Comparison of ENCODE assay signal across 7 mouse cellular contexts in the genomic region with DNA sequence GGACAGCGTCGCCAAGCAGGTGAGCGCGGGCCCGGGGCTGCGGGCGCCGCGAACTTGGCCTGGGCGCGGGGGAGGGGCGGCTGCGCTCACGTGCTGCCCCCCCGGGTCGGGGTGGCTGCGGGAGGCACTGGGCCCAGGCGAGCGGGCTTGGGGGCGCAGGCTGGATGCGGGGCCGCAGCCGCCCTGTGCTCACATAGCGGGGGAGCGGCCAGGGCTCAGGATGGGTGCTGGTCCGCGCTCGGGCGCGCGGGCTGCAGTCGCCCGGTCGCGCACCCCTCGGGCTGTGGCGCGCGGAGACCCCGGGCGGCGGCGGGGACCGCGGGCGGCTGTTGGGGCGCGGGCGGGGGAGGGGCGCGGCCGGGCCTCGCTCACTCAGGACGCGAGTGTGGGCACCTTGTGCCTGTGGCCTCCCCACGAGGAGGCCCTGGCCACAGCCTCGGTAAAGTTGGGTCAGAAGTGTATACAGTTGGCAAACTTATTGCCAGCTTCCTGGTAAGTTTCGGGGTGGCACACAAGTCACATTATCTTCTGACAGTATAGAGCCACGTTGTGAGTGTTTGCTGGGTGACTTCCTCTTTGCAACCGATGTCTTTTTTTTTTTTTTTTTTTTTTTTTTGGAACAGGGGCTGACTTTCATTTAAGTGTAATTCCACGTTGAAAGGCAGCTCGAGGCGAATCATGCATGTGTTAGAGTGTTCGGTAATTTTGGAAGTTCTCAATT. TPM values are rescaled to one million over a fixed set of nuclear protein-coding genes. Genes with fewer than 3 reads are reported as not detected.
DNase-seq lines count a peak whose midpoint lies in the region; ATAC-seq and TF ChIP-seq lines count a peak whose summit lies in the region.

No protein-coding gene starts in this region.

- no peaks in the 10 kb centered on the region for H3K9me3 ChIP-seq in forebrain, embryonic 15.5 days
- H3K9me3 ChIP-seq in limb, embryonic 11.5 days (ENCODE audit: control insufficient read depth, low read length): no peaks in the 10 kb centered on the region
- no peaks in the 10 kb centered on the region for H3K9me3 ChIP-seq in midbrain, embryonic 12.5 days
- H3K9me3 ChIP-seq in stomach, postnatal 0 days (ENCODE audit: control insufficient read depth, low read length): no peaks in the 10 kb centered on the region

- H3K27ac ChIP-seq in forebrain, embryonic 15.5 days (replicated peaks): peak overlapping the region; percentile 99
- peak overlapping the region; percentile 95 for H3K27ac ChIP-seq in limb, embryonic 11.5 days (replicated peaks; ENCODE audit: low read depth, low read length)
- peak overlapping the region; percentile 99 for H3K27ac ChIP-seq in midbrain, embryonic 12.5 days (replicated peaks)
- peak overlapping the region; percentile 99 for H3K27ac ChIP-seq in stomach, postnatal 0 days (replicated peaks)

- peak overlapping the region; percentile 93 for H3K9ac ChIP-seq in forebrain, embryonic 15.5 days (replicated peaks)
- peak overlapping the region; percentile 97 for H3K9ac ChIP-seq in limb, embryonic 11.5 days (ENCODE audit: low read length)
- peak overlapping the region; percentile 94 for H3K9ac ChIP-seq in midbrain, embryonic 12.5 days (replicated peaks)
- peak overlapping the region; percentile 97 for H3K9ac ChIP-seq in stomach, postnatal 0 days (ENCODE audit: low read length)

- peaks cover 36% of the 10 kb centered on the region for H3K4me1 ChIP-seq in forebrain, embryonic 15.5 days
- H3K4me1 ChIP-seq in limb, embryonic 11.5 days (ENCODE audit: control insufficient read depth, insufficient read depth, low read length): peaks cover 6% of the 10 kb centered on the region
- peaks cover 34% of the 10 kb centered on the region for H3K4me1 ChIP-seq in midbrain, embryonic 12.5 days
- no peaks in the 10 kb centered on the region for H3K4me1 ChIP-seq in stomach, postnatal 0 days (replicated peaks; ENCODE audit: control insufficient read depth, insufficient read depth)

- WGBS in forebrain, embryonic 15.5 days: under 1% methylated on average over 60 of the region's 64 CpGs
- under 1% methylated on average over 34 of the region's 64 CpGs for WGBS in limb, embryonic 11.5 days
- under 1% methylated on average over 39 of the region's 64 CpGs for WGBS in midbrain, embryonic 12.5 days
- under 1% methylated on average over 50 of the region's 64 CpGs for WGBS in stomach, postnatal 0 days

- no peaks in the 10 kb centered on the region for H3K36me3 ChIP-seq in forebrain, embryonic 15.5 days
- H3K36me3 ChIP-seq in limb, embryonic 11.5 days (ENCODE audit: control insufficient read depth, insufficient read depth, low read length): no peaks in the 10 kb centered on the region
- no peaks in the 10 kb centered on the region for H3K36me3 ChIP-seq in midbrain, embryonic 12.5 days
- no peaks in the 10 kb centered on the region; the same call in 1 of the 2 replicates for H3K36me3 ChIP-seq in stomach, postnatal 0 days (ENCODE audit: control insufficient read depth, insufficient read depth, low read length)

- peak; percentile 73 for ATAC-seq in forebrain, embryonic 15.5 days (replicated peaks)
- peak; percentile 86 for ATAC-seq in limb, embryonic 11.5 days (ENCODE audit: insufficient number of reproducible peaks, low FRiP score, low TSS enrichment, low read depth)
- peak; percentile 81 for ATAC-seq in midbrain, embryonic 12.5 days (ENCODE audit: low FRiP score, low read depth)
- ATAC-seq in stomach, postnatal 0 days (ENCODE audit: low FRiP score, low TSS enrichment): peak; percentile 65

- TF ChIP-seq CTCF in stomach, postnatal 0 days (IDR thresholded peaks at IDR 0.05; ENCODE audit: low read depth): no peak

- H3K27me3 ChIP-seq in forebrain, embryonic 15.5 days: no peaks in the 10 kb centered on the region
- no peaks in the 10 kb centered on the region for H3K27me3 ChIP-seq in limb, embryonic 11.5 days (ENCODE audit: control insufficient read depth, insufficient read depth, low read length)
- H3K27me3 ChIP-seq in midbrain, embryonic 12.5 days: no peaks in the 10 kb centered on the region
- H3K27me3 ChIP-seq in stomach, postnatal 0 days (ENCODE audit: control insufficient read depth, insufficient read depth, low read length): no peaks in the 10 kb centered on the region

- H3K4me2 ChIP-seq in forebrain, embryonic 15.5 days (replicated peaks): peak overlapping the region; percentile 48
- H3K4me2 ChIP-seq in limb, embryonic 11.5 days (ENCODE audit: low read depth, severe bottlenecking): peak overlapping the region; percentile 53
- peak overlapping the region; percentile 73 for H3K4me2 ChIP-seq in midbrain, embryonic 12.5 days (replicated peaks)
- peak overlapping the region; percentile 61 for H3K4me2 ChIP-seq in stomach, postnatal 0 days (replicated peaks; ENCODE audit: low read depth)

- peak; percentile 35 to 51 for DNase-seq in left cerebral cortex, postnatal 25 days (ENCODE audit: low spot score in 2 of 2)
- no peak for DNase-seq in left cerebral cortex, postnatal 4 days
- peak; percentile 58 for DNase-seq in T-cell, adult 2 months (ENCODE audit: low spot score)
- DNase-seq in limb, embryonic 11.5 days (ENCODE audit: low spot score): peak; percentile 59
- no peak for DNase-seq in stomach, postnatal 0 days (ENCODE audit: low spot score)

- intact Hi-C loops in left cerebral cortex, postnatal 25 days (cut with DNase I): loop anchor here (1.0 to 5.0 kb wide), 9 partner anchors 65 to 1420 kb away; no protein-coding TSS in a partner anchor
- intact Hi-C loops in left cerebral cortex, postnatal 4 days (cut with DNase I): loop anchor here (1.0 to 10.0 kb wide), 6 partner anchors 110 to 1422 kb away; no protein-coding TSS in a partner anchor

- no peak for TF ChIP-seq EP300 in stomach, postnatal 0 days (optimal IDR thresholded peaks at IDR 0.05)

- H3K4me3 ChIP-seq in forebrain, embryonic 15.5 days: peak overlapping the region; percentile 92
- H3K4me3 ChIP-seq in limb, embryonic 11.5 days (ENCODE audit: low read depth, low read length): peak overlapping the region; percentile 80
- peak overlapping the region; percentile 95 for H3K4me3 ChIP-seq in midbrain, embryonic 12.5 days
- H3K4me3 ChIP-seq in stomach, postnatal 0 days (ENCODE audit: low read depth, low read length): peak overlapping the region; percentile 96

RNA-seq across cellular contexts. Expression of gene Tbl1xr1, which starts 0.6 kb away (rescaled TPM):
- 100 to 1,000 TPM; 128 to 139 TPM for total RNA-seq in left cerebral cortex, postnatal 25 days (2021)
- 100 to 1,000 TPM; 104 to 122 TPM for total RNA-seq in left cerebral cortex, postnatal 4 days (2021)
- polyA plus RNA-seq in forebrain, embryonic 15.5 days (2015; fragmentation: Nextera tagmentation; extraction: Ambion mirVana): 20.9 and 23.4 TPM in 2 replicates
- polyA plus RNA-seq in limb, embryonic 11.5 days (2014; fragmentation: Nextera tagmentation; extraction: Ambion mirVana): 30.5 and 36.7 TPM in 2 replicates
- polyA plus RNA-seq in midbrain, embryonic 12.5 days (2016; fragmentation: Nextera tagmentation; extraction: Ambion mirVana): 35.2 and 36.8 TPM in 2 replicates
- polyA plus RNA-seq in stomach, postnatal 0 days (2015; fragmentation: Nextera tagmentation; extraction: Ambion mirVana): 7.5 and 9.6 TPM in 2 replicates

Comparison
In these comparisons a context has a peak if more than half of its experiments do, and no peak if none do; other contexts are left out.
1. DNase-seq: peak in left cerebral cortex, postnatal 25 days (2 of 2), T-cell, adult 2 months (single experiment) and limb, embryonic 11.5 days (single experiment); none in left cerebral cortex, postnatal 4 days (single experiment) and stomach, postnatal 0 days (single experiment).
2. Peak in every context shown above with its lines, with median percentiles within 50 percentile points of each other: ATAC-seq, H3K27ac ChIP-seq, H3K4me2 ChIP-seq, H3K4me3 ChIP-seq and H3K9ac ChIP-seq.